Mouse (Mus musculus) kidney, postnatal 25 days (tissue): ENCODE measurements around the gene Olfr818.
"Not testable (repeated sequence)": the region's sequence is repeated elsewhere in the genome, so short reads cannot be mapped to it uniquely, and the experiment has no call there.

Experiments
- DNase-seq, 2 experiments: peaks; one replicate each; pipeline ENCODE4 v3.0.0; 2021; ENCODE audit warnings: mixed read lengths in 2 of 2

Olfr818 gene

GRCm38 (mm10) chr10:129949000-129949399 lies at the start of gene Olfr818:
Gene Olfr818, minus strand, starts transcription at chr10:129949100.
- DNase-seq = no peak

GRCm38 (mm10) chr10:129984962-129985361 lies 36.1 kb upstream of the Olfr818 start, which contains the start of gene Gm10310:
Gene Gm10310, minus strand, starts transcription at chr10:129985062.
- DNase-seq = not testable (repeated sequence)

GRCm38 (mm10) chr10:129981867-129982266 lies 33.0 kb upstream of the Olfr818 start:
- not testable (repeated sequence) for DNase-seq

GRCm38 (mm10) chr10:129976040-129976439 lies 27.1 kb upstream of the Olfr818 start, which contains the start of gene Olfr247:
Gene Olfr247, minus strand, starts transcription at chr10:129976140.
- DNase-seq = not testable (repeated sequence)

- not testable (repeated sequence) for DNase-seq
These were observed 24.1 kb upstream of the Olfr818 start for GRCm38 (mm10) chr10:129972994-129973393.

GRCm38 (mm10) chr10:129967166-129967565 lies 18.3 kb upstream of the Olfr818 start, which contains the start of gene Olfr819:
Gene Olfr819, minus strand, starts transcription at chr10:129967266.
- not testable (repeated sequence) for DNase-seq

GRCm38 (mm10) chr10:129966232-129966631 lies 17.3 kb upstream of the Olfr818 start:
- not testable (repeated sequence) for DNase-seq

- DNase-seq = no peak
These were observed 33.4 kb downstream of the Olfr818 start, which contains the start of gene Olfr816 for GRCm38 (mm10) chr10:129915497-129915896. Gene Olfr816, minus strand, starts transcription at chr10:129915597.

- DNase-seq = not testable (repeated sequence)
These were observed 43.1 kb downstream of the Olfr818 start, which contains the start of gene Olfr815 for GRCm38 (mm10) chr10:129905767-129906166. Gene Olfr815, minus strand, starts transcription at chr10:129905867.
